Mouse (Mus musculus): ENCODE measurements around the gene Kri1. TPM values are rescaled to one million over a fixed set of nuclear protein-coding genes. Genes with fewer than 3 reads are reported as not detected.

The Kri1 gene
- total RNA-seq, 1 experiment, result 81.6 TPM

DNA sequence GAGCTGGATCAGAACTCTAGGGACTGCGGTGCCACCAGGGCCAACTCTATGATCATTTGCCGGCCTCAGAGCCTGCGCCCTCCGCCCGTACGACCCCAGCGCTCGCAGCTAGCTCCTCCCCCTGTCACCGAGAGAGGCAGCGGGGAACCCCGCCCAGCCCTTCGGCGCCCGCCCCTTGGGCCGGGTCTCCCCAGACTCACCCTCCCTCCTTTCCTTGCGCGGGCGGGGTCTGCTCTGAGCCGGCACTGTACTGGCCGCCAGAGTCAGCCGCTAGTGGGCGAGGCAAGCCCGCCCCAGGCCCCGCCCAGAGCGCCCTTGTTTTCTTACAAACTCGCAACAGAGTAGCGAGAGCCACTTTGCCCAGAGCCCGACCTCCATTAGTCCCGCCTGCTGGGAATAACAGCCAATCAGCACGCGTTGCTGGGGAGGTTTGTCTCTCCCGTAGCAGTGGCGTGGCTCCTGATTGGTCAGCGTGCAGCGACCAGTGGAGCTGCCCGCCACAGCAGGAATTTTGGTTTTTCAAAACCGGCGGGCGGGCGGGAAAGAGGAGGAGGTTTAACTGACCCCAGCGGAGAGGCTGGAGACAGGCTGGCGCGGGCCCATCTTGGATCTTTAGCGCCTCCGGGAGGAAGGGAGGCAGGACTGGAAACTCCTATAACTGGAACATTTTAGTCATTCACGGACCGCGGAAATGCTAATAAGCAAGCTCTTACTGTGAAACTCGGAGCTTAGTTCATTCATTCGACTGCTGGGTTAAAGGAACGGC lies 3.4 kb upstream of the Kri1 start, which contains the start of gene Cdkn2d:
Cdkn2d (minus strand) TSS at position 386 of the 766 bp plus-strand sequence.
- Histone ChIP-seq H3K27ac (ENCODE audit: insufficient read depth, low read depth, low read length, poor library complexity, severe bottlenecking) (peak within 1 kb of the TSS; percentile 46), H3K4me1 (ENCODE audit: control insufficient read depth in 2 of 2, insufficient read depth in 2 of 2, low read length in 2 of 2, poor library complexity in 1 of 2) (peaks cover 2 to 9% of the 10 kb centered on the region in 2 experiments; a peak in 2 of 4 replicates), H3K4me3 (ENCODE audit: insufficient read depth in 1 of 2, low read depth in 1 of 2, low read length in 2 of 2, poor library complexity in 1 of 2, severe bottlenecking in 1 of 2) (peak within 1 kb of the TSS; percentile 80 to 99), H3K9ac (ENCODE audit: insufficient read depth, low read depth, low read length, poor library complexity, severe bottlenecking) (peak within 1 kb of the TSS; percentile 76), H3K9me3 (ENCODE audit: control insufficient read depth, insufficient read depth, low read depth, low read length) (no peaks in the 10 kb centered on the region), H3K36me3 (ENCODE audit: control insufficient read depth, insufficient read depth, low read length, poor library complexity, severe bottlenecking) (no peaks in the 10 kb centered on the region)
- in situ Hi-C loops (cut with MboI; ENCODE audit: low sequenced_read_pairs in 2 of 2, unreplicated experiment in 2 of 2), result no loop called here
- TF ChIP-seq ZNF384 (IDR thresholded peaks at IDR 0.05; ENCODE audit: low read depth, low read length), result peak; percentile 87
- peak; percentile 61; the same call in 1 of the 2 replicates for TF ChIP-seq HCFC1 (IDR thresholded peaks at IDR 0.05; ENCODE audit: borderline replicate concordance, insufficient read depth, low read length)
- no peak for TF ChIP-seq MAFK (IDR thresholded peaks at IDR 0.05; ENCODE audit: insufficient read depth, low read depth, low read length)
- no peak for TF ChIP-seq ZC3H11A (IDR thresholded peaks at IDR 0.05; ENCODE audit: borderline replicate concordance, low read depth, low read length)
- peak; percentile 69; the same call in 1 of the 2 replicates for TF ChIP-seq CHD2 (IDR thresholded peaks at IDR 0.05; ENCODE audit: low read depth, low read length)
- DNase-seq (ENCODE audit: low read depth, low spot score), result peak; percentile 100

DNA sequence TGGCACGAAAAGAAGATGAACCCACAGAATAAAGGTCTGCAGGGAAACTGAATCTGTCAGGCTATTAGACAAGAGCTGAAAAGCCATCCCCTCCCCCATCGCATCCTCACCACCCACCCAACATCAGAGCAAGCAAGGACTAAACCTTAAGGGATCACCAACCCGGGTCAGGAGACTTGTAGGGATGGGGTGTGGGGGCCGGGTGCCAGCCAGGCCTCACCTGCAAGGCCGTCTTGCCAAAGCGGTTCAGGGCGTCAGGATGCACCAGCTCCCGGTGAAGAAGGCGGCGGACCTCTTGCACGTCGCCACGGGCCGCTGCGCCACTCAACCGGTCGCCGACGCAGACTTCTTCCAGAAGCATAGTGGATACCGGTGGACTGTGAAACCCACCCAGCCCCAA lies 2.8 kb upstream of the Kri1 start:
- Histone ChIP-seq H3K27ac (ENCODE audit: insufficient read depth, low read depth, low read length, poor library complexity, severe bottlenecking) (no peak overlapping the region), H3K36me3 (ENCODE audit: control insufficient read depth, insufficient read depth, low read length, poor library complexity, severe bottlenecking) (no peaks in the 10 kb centered on the region), H3K4me3 (ENCODE audit: insufficient read depth in 1 of 2, low read depth in 1 of 2, low read length in 2 of 2, poor library complexity in 1 of 2, severe bottlenecking in 1 of 2) (peak overlapping the region; percentile 80 to 99), H3K9me3 (ENCODE audit: control insufficient read depth, insufficient read depth, low read depth, low read length) (no peaks in the 10 kb centered on the region), H3K4me1 (ENCODE audit: control insufficient read depth in 2 of 2, insufficient read depth in 2 of 2, low read length in 2 of 2, poor library complexity in 1 of 2) (peaks cover 2 to 9% of the 10 kb centered on the region in 2 experiments; a peak in 2 of 4 replicates), H3K9ac (ENCODE audit: insufficient read depth, low read depth, low read length, poor library complexity, severe bottlenecking) (peak overlapping the region; percentile 76)
- TF ChIP-seq ZC3H11A (IDR thresholded peaks at IDR 0.05; ENCODE audit: borderline replicate concordance, low read depth, low read length), result no peak
- DNase-seq (ENCODE audit: low read depth, low spot score), result no peak
- in situ Hi-C loops (cut with MboI; ENCODE audit: low sequenced_read_pairs in 2 of 2, unreplicated experiment in 2 of 2), result no loop called here

- H3K9ac ChIP-seq (ENCODE audit: insufficient read depth, low read depth, low read length, poor library complexity, severe bottlenecking), result no peak overlapping the region
Observed at GRCm38 (mm10) chr9:21289337-21289671, 1.5 kb upstream of the Kri1 start.

DNA sequence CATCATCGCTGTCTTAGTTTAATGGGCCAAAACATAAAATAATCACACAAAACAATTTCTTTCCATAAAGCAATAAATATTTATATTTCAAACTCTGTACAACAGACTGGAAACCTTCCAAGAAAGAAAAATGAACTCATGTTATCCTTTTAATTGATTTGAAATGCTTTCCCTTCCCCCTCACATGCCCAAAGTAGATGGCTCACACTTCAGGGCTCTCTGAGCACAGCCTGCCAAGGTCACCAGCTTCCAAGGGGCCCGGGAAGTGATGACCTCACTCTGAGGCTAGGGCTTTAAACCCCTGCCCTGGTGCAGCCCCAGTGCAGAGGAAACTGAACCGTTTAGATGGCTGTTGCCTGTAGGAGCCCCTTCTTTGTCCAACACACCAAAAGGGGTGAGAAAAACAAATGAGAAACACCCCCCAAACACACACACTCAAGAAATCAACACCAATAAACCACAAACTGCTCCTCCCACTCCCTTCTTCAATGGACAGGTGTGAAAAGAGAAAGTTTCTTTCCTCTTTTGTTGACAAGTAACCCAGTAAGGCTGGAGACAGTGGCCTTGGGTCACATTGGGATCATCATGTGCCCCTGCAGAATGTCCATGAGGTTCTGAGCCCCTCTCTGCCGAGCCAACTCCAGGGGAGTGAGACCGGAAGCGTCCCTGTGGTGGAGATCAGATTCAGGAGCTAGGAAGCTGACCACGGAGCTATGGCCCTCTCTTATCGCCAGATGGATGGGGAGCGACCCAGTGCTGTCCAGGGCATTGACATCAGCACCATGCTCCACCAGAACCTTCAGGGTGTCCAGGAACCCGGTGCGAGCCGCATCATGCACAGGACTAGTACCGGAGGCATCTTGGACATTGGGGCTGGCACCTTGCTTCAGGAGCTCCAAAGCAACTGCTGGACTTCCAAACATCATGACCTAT lies 901 bp upstream of the Kri1 start:
- DNase-seq (ENCODE audit: low read depth, low spot score), result no peak
- in situ Hi-C loops (cut with MboI; ENCODE audit: low sequenced_read_pairs in 2 of 2, unreplicated experiment in 2 of 2), result no loop called here

More at GRCm38 (mm10) chr9:21289337-21289671, 1.5 kb upstream of the Kri1 start:
- no peak for DNase-seq (ENCODE audit: low read depth, low spot score)
- TF ChIP-seq ZC3H11A (IDR thresholded peaks at IDR 0.05; ENCODE audit: borderline replicate concordance, low read depth, low read length), result no peak
- no peak for TF ChIP-seq CHD2 (IDR thresholded peaks at IDR 0.05; ENCODE audit: low read depth, low read length)
- no peak for TF ChIP-seq HCFC1 (IDR thresholded peaks at IDR 0.05; ENCODE audit: borderline replicate concordance, insufficient read depth, low read length)
- TF ChIP-seq ZNF384 (IDR thresholded peaks at IDR 0.05; ENCODE audit: low read depth, low read length), result no peak
- no peak for TF ChIP-seq MAFK (IDR thresholded peaks at IDR 0.05; ENCODE audit: insufficient read depth, low read depth, low read length)
- Histone ChIP-seq H3K9me3 (ENCODE audit: control insufficient read depth, insufficient read depth, low read depth, low read length) (no peaks in the 10 kb centered on the region), H3K27ac (ENCODE audit: insufficient read depth, low read depth, low read length, poor library complexity, severe bottlenecking) (no peak overlapping the region), H3K4me1 (ENCODE audit: control insufficient read depth in 2 of 2, insufficient read depth in 2 of 2, low read length in 2 of 2, poor library complexity in 1 of 2) (peaks cover 2 to 9% of the 10 kb centered on the region in 2 experiments; a peak in 2 of 4 replicates), H3K4me3 (ENCODE audit: insufficient read depth in 1 of 2, low read depth in 1 of 2, low read length in 2 of 2, poor library complexity in 1 of 2, severe bottlenecking in 1 of 2) (no peak overlapping the region), H3K36me3 (ENCODE audit: control insufficient read depth, insufficient read depth, low read length, poor library complexity, severe bottlenecking) (peaks cover 5% of the 10 kb centered on the region; the same call in 1 of the 2 replicates)
- in situ Hi-C loops (cut with MboI; ENCODE audit: low sequenced_read_pairs in 2 of 2, unreplicated experiment in 2 of 2), result no loop called here

More for the DNA sequence above, 901 bp upstream of the Kri1 start:
- Histone ChIP-seq H3K4me3 (ENCODE audit: insufficient read depth in 1 of 2, low read depth in 1 of 2, low read length in 2 of 2, poor library complexity in 1 of 2, severe bottlenecking in 1 of 2) (peak overlapping the region in 1 of 2 experiments; percentile 74; a peak in 1 of 4 replicates), H3K9me3 (ENCODE audit: control insufficient read depth, insufficient read depth, low read depth, low read length) (no peaks in the 10 kb centered on the region), H3K4me1 (ENCODE audit: control insufficient read depth in 2 of 2, insufficient read depth in 2 of 2, low read length in 2 of 2, poor library complexity in 1 of 2) (peaks cover 2 to 9% of the 10 kb centered on the region in 2 experiments; a peak in 2 of 4 replicates), H3K27ac (ENCODE audit: insufficient read depth, low read depth, low read length, poor library complexity, severe bottlenecking) (no peak overlapping the region), H3K36me3 (ENCODE audit: control insufficient read depth, insufficient read depth, low read length, poor library complexity, severe bottlenecking) (peaks cover 9% of the 10 kb centered on the region), H3K9ac (ENCODE audit: insufficient read depth, low read depth, low read length, poor library complexity, severe bottlenecking) (no peak overlapping the region)
- TF ChIP-seq HCFC1 (IDR thresholded peaks at IDR 0.05; ENCODE audit: borderline replicate concordance, insufficient read depth, low read length), result no peak
- no peak for TF ChIP-seq MAFK (IDR thresholded peaks at IDR 0.05; ENCODE audit: insufficient read depth, low read depth, low read length)
